Mouse (Mus musculus) CH12F3 (cell line): Measurements from ENCODE around the gene Slc26a8.
"Not testable (repeated sequence)": the region's sequence is repeated elsewhere in the genome, so short reads cannot be mapped to it uniquely, and the experiment has no call there.

Source experiments
- in situ Hi-C: fragments of 300-500 bp; cut with MboI; formaldehyde crosslinking; loops from 2 replicates; pipeline ENCODE4 v1.14.3; 2020; ENCODE audit warnings: low sequenced_read_pairs

Gene Slc26a8

DNA sequence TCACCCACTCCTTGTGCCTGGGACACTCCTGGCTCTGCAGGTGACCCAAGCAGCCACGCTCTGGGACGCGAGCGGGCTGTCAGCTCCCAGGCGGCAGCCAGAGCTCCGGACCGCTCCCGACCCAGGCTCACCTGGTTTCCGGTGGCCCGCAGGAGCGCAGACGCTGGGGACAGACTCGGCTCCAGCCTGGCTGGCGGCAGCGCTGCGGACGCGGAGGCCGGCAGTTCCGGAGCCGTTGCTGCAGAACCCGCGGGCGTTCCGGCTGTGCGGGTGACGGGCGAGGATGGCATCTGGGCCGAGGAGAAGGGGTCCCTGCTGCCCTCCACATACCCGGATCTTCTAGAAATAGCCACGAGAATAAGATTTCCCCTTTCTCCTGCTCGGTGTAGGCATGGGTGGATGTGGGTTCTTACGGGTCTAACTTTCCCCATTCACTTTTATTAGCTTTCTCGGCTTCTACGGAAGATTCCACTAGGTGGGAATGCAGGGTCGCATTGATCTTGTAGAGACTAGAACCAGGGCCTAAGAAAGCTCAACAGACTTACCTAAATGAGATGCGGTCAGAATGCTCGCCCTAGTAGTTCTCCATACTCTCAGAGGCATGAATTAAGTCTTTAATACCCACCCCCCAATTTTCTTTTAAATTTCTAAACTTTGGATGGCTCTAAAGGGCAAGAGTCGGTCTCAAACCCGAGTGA is at the start of gene Slc26a8:
TSS of gene Slc26a8 (minus strand) at position 648 of the 698 bp plus-strand sequence.
- in situ Hi-C loops: no loop called here

DNA sequence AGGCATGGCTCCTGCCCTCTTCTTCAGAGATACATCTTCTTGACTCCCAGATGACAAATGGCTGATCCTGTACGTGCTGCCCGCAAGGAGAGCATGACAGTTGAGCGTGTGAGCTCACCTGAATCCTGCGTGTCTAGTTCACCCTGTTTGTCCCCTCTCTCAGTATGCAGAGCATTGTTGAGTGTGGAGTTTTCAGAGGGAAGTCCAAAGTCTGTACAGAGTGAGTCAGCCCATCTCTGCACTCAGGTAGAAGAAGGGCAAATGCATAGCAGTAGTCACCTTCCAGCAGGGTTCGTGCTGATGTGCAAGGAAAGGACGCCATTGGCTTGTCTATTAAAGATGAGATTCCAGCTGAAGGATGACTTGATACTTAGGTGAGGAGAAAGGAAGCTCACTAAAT is 49.2 kb upstream of the Slc26a8 start:
- in situ Hi-C loops: no loop called here

- in situ Hi-C loops: no loop called here
These were observed 47.9 kb upstream of the Slc26a8 start for GRCm38 (mm10) chr17:28737973-28738372.

DNA sequence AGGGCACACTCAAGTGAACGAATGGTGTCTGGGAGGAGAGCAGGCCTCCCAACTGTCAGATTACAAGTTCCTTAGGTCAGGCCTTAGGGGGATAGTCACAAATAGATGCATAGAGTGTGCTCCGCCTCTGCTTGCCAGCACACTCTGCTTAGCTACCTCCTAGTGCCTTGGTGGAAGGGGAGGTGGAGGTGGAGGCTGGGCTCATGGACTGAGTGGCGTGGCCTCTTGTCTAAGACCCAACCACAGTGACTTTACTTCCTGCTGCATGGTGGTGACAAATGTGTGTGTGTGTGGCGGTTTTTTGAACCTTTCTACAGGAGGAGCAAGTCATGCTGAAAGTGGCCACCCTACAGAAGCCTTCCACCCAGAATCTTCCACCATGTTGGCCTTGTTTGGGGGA is 46.5 kb upstream of the Slc26a8 start:
- in situ Hi-C loops: no loop called here

DNA sequence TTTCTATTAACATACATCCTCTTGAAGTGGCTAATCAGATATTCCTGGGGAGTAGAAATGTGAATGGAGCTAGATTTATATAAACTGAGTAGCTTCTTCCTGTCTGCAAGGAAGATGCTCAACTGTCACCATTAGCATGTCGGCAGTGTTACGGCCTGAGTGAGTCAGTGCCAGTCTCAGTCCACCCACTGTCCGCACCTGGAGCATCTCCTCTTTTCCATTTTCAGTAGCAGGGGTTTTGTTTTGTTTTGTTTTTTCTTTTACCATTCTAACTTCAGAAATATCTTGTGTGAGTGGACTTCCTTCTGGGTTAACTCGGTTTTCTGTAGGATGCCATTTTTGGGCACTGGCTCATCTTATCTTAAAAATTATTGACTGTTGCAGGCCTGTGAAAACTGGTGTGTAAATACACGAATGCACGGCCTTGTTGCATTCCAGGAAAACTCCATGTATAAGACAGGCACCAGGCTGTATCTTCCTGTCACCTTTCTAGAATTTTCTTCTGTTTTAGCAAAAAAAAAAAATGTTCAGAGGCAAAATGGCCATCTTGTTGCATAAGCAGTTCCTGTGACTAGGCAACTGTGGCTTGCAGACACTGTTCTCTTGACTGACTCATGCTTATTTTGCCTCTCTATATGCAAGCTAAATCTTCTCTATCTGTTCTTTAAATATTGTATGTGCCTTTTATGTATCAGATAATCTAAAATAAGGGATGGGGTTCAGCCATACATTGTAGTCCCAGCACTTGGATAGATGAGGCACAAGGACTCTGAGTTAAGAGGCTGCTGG is 45.5 kb upstream of the Slc26a8 start:
- in situ Hi-C loops: no loop called here

- in situ Hi-C loops: not testable (repeated sequence)
These were observed 37.5 kb upstream of the Slc26a8 start for GRCm38 (mm10) chr17:28727511-28727910.

- in situ Hi-C loops: no loop called here
These were observed 35.8 kb upstream of the Slc26a8 start, which contains the start of gene AC170998.1 for GRCm38 (mm10) chr17:28725783-28726182. Gene AC170998.1 (plus strand): TSS chr17:28726083.

DNA sequence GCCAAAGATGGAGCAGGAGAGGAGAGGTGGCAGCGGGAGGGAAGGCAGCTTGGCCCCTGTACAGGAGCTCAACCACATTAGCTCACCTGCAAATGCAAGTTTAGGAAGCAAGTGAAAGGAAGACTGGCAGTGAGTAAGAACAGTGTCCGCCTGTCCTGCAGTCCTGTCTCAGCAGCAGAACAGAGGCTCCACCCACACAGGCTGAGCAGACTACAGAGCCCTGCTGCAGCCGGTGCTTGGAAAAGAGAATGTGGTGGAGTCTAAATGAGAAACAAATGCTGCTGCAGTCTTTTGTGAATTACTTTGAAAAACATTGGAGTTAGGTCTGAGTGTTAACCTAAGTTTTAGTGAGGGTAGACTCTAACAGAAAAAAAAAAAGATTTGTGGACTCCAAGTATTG is 27.5 kb upstream of the Slc26a8 start:
- in situ Hi-C loops: no loop called here

DNA sequence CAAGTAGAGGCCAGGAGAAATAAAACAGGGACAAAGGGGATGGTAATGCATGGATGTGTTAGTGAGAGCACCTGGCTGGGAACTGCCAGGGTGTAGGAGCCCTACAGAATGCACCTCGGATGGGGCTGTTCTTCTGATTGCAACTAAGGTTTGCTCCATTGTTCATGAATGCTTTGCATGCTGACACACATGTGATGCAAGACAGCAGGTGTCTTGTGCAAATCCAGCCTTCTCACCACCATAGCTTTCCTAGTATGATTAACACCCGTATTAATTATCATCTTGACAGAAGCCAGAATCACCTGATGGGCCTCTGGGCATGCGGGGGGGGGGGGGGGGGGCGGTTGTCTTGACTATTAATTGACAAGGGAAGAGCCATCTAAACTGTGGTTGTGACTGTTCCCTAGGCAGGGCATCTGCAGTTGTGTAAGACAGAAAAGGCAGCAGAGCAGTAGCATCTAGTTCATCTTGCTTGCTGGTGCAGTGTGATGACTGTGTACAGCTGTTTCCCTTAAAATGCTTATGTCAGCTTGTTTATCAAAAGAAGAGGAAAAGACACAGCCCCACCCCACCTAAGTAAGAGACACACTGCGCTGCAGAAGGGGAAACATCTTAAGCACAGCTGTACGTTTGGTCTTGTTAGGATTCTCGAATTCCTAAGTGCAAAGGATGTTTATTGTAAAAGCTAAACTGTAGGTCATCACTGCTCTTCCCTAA is 26.0 kb upstream of the Slc26a8 start:
- in situ Hi-C loops: no loop called here

DNA sequence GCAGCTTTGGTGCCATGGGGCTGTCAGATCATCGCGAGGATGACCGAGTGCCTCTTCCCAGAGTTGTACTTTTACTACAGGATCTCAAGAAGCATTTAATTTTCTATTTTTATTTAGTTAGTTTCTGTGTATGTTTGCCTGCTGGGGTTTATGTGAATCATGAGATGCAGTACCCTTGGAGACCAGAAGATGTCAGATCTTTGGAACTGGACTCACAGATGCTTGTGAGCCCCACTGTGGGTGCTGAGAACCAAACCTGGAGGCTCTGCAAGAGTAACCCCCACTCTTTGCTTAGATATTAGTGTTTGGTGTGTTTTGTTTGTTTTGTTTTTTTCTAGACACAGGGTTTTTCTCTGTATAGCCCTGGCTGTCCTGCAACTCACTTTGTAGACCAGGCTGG is 24.0 kb upstream of the Slc26a8 start:
- in situ Hi-C loops: no loop called here

- in situ Hi-C loops: no loop called here
These were observed 22.3 kb upstream of the Slc26a8 start for GRCm38 (mm10) chr17:28712305-28712704.

- in situ Hi-C loops: no loop called here
These were observed 21.2 kb upstream of the Slc26a8 start for GRCm38 (mm10) chr17:28711237-28711636.

GRCm38 (mm10) chr17:28710291-28710688 is 20.3 kb upstream of the Slc26a8 start:
- in situ Hi-C loops: no loop called here

DNA sequence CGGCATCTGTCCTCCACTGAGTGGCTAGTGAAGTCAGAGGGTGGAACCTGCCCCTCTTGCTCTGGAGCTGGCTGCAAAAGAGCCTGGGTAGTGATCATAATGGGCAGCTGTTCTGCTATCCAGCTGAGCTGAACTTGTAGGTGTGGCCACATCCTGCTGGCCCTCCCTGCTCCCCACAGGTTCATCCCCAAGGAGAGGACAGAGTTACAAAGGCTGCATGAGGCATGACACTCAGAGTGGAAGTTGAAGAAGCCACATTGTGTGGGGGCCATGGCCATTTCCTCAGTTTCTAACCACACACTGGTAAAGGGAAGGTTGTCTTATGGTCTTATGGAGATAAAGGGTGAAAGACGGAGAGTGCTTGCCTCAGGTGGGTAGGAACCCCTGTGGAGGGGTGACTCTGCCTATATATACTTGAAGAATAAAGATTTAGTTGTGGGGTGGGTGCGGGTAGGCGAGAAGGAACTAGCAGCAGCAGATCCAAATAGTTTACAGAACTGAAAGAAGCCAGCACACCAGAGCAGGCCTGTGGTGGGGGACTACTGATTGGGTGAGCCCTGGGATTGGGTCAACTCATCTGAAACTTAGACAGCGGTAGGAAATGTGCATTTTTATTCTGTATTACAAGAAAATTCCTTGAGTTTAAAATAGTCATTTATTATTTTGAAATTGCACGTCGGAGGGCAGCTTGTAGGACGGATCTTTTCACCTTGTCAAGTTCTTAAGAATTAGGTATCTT is 19.7 kb upstream of the Slc26a8 start:
- in situ Hi-C loops: no loop called here

- in situ Hi-C loops: no loop called here
These were observed 19.0 kb upstream of the Slc26a8 start for GRCm38 (mm10) chr17:28708989-28709388.

DNA sequence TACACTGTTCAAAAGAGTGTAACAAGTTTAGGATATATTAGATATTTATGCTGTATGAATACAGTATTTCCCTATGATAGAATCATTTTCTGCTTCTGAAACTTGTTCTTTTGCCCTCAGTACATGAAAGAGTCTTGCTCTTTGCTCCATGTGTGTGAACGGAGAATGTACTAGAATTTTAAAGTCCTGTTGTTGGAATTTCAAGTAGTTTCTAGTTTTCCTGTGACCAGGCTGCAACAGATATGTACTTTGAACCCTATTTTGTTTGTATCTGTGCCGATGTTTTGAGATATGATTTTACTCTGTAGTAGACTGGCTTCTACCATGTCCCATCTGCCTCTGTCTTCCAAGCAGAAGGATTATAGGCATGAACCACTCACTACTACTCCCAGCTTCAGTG is 17.8 kb upstream of the Slc26a8 start:
- in situ Hi-C loops: no loop called here

GRCm38 (mm10) chr17:28707136-28707627 is 17.1 kb upstream of the Slc26a8 start:
- in situ Hi-C loops: no loop called here

GRCm38 (mm10) chr17:28706697-28707096 is 16.7 kb upstream of the Slc26a8 start:
- in situ Hi-C loops: no loop called here

DNA sequence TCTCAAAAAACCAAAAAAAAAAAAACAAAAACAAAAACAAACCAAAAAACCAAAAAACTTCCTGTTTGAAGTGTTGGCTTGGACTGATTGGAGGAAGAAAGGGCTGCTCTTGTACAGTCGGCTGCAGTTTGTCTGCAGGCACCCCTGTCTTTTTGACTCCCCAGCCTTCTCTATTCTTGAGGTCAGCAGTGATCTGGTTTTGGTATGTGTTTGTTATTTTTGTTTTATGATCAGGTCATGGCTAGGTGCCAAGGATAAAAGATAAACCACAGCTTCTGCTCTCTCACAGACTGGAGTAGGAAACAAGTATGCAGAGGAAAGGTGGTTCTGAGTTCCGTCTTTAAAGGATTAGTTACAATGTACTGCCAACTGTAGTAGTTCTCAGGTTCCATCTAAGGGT is 12.6 kb upstream of the Slc26a8 start:
- in situ Hi-C loops: no loop called here

GRCm38 (mm10) chr17:28701737-28702136 is 11.7 kb upstream of the Slc26a8 start:
- in situ Hi-C loops: no loop called here

DNA sequence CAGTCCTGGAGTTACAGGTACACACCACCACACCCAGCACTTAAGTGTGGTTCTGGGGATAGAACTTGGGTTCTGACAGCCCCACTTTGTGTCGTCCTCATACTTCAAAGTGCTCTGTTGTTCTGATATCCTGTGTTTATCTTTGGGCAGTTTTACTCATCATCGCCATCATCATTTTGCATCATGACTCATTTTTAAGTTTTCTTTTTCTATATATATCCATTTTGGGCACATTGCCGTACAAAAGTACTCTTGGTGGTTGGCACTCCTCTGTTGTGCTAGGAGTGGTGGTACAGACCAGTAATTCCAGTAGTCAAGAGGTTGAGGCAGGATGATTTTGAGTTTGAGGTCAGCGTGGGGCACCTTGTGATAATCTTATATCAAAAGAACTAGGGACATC is 11.1 kb upstream of the Slc26a8 start:
- in situ Hi-C loops: no loop called here
